Mouse (Mus musculus): ENCODE measurements around the gene Stn1. TPM values are rescaled to one million over a fixed set of nuclear protein-coding genes. Genes with fewer than 3 reads are reported as not detected.

The Stn1 gene
- polyA plus RNA-seq, 1 experiment from 2014 or later = 60.6 TPM

- ATAC-seq (ENCODE audit: insufficient number of reproducible peaks, low FRiP score, low TSS enrichment, low read depth) (no peak), DNase-seq (ENCODE audit: low spot score) (no peak)
- Histone ChIP-seq H3K9me3 (ENCODE audit: control insufficient read depth, low read length) (no peaks in the 10 kb centered on the region), H3K27ac (replicated peaks; ENCODE audit: low read depth, low read length) (no peak overlapping the region), H3K36me3 (ENCODE audit: control insufficient read depth, insufficient read depth, low read length) (peaks cover 6% of the 10 kb centered on the region; the same call in 1 of the 2 replicates), H3K4me2 (ENCODE audit: low read depth, severe bottlenecking) (no peak overlapping the region), H3K9ac (ENCODE audit: low read length) (no peak overlapping the region), H3K4me1 (ENCODE audit: control insufficient read depth, insufficient read depth, low read length) (no peaks in the 10 kb centered on the region), H3K4me3 (ENCODE audit: low read depth, low read length) (no peak overlapping the region), H3K27me3 (ENCODE audit: control insufficient read depth, insufficient read depth, low read length) (no peaks in the 10 kb centered on the region)
- WGBS = 91% methylated on average over 24 of the region's 24 CpGs
These were observed 18.7 kb downstream of the Stn1 start for GRCm38 (mm10) chr19:47518475-47519162.

GRCm38 (mm10) chr19:47517570-47517969 lies 19.7 kb downstream of the Stn1 start:
- no peak for ATAC-seq (ENCODE audit: insufficient number of reproducible peaks, low FRiP score, low TSS enrichment, low read depth)
- WGBS = 93% methylated on average over 8 of the region's 8 CpGs
- Histone ChIP-seq H3K36me3 (ENCODE audit: control insufficient read depth, insufficient read depth, low read length) (peaks cover 6% of the 10 kb centered on the region; the same call in 1 of the 2 replicates), H3K27me3 (ENCODE audit: control insufficient read depth, insufficient read depth, low read length) (no peaks in the 10 kb centered on the region), H3K4me1 (ENCODE audit: control insufficient read depth, insufficient read depth, low read length) (no peaks in the 10 kb centered on the region), H3K27ac (replicated peaks; ENCODE audit: low read depth, low read length) (no peak overlapping the region), H3K4me2 (ENCODE audit: low read depth, severe bottlenecking) (no peak overlapping the region), H3K9ac (ENCODE audit: low read length) (no peak overlapping the region), H3K4me3 (ENCODE audit: low read depth, low read length) (no peak overlapping the region), H3K9me3 (ENCODE audit: control insufficient read depth, low read length) (no peaks in the 10 kb centered on the region)
- DNase-seq (ENCODE audit: low spot score) = no peak

GRCm38 (mm10) chr19:47516879-47517278 lies 20.4 kb downstream of the Stn1 start:
- no peaks in the 10 kb centered on the region for H3K9me3 ChIP-seq (ENCODE audit: control insufficient read depth, low read length)
- H3K4me3 ChIP-seq (ENCODE audit: low read depth, low read length) = no peak overlapping the region
- H3K9ac ChIP-seq (ENCODE audit: low read length) = no peak overlapping the region
- H3K27ac ChIP-seq (replicated peaks; ENCODE audit: low read depth, low read length) = no peak overlapping the region
- 93% methylated on average over 12 of the region's 12 CpGs for WGBS
- no peak overlapping the region for H3K4me2 ChIP-seq (ENCODE audit: low read depth, severe bottlenecking)
- no peak for DNase-seq (ENCODE audit: low spot score)
- H3K27me3 ChIP-seq (ENCODE audit: control insufficient read depth, insufficient read depth, low read length) = no peaks in the 10 kb centered on the region
- no peak for ATAC-seq (ENCODE audit: insufficient number of reproducible peaks, low FRiP score, low TSS enrichment, low read depth)
- H3K36me3 ChIP-seq (ENCODE audit: control insufficient read depth, insufficient read depth, low read length) = peaks cover 8% of the 10 kb centered on the region; the same call in 1 of the 2 replicates
- no peaks in the 10 kb centered on the region for H3K4me1 ChIP-seq (ENCODE audit: control insufficient read depth, insufficient read depth, low read length)

GRCm38 (mm10) chr19:47515091-47515490 lies 22.2 kb downstream of the Stn1 start:
- WGBS = 68% methylated on average over 5 of the region's 5 CpGs
- Histone ChIP-seq H3K9me3 (ENCODE audit: control insufficient read depth, low read length) (no peaks in the 10 kb centered on the region), H3K27ac (replicated peaks; ENCODE audit: low read depth, low read length) (no peak overlapping the region), H3K4me2 (ENCODE audit: low read depth, severe bottlenecking) (no peak overlapping the region), H3K4me3 (ENCODE audit: low read depth, low read length) (no peak overlapping the region), H3K9ac (ENCODE audit: low read length) (no peak overlapping the region), H3K4me1 (ENCODE audit: control insufficient read depth, insufficient read depth, low read length) (no peaks in the 10 kb centered on the region), H3K36me3 (ENCODE audit: control insufficient read depth, insufficient read depth, low read length) (peaks cover 8% of the 10 kb centered on the region; the same call in 1 of the 2 replicates), H3K27me3 (ENCODE audit: control insufficient read depth, insufficient read depth, low read length) (no peaks in the 10 kb centered on the region)
- DNase-seq (ENCODE audit: low spot score) = no peak
- ATAC-seq (ENCODE audit: insufficient number of reproducible peaks, low FRiP score, low TSS enrichment, low read depth) = no peak

- WGBS = 87% methylated on average over 4 of the region's 4 CpGs
- H3K36me3 ChIP-seq (ENCODE audit: control insufficient read depth, insufficient read depth, low read length) = peaks cover 6% of the 10 kb centered on the region; the same call in 1 of the 2 replicates
- H3K4me1 ChIP-seq (ENCODE audit: control insufficient read depth, insufficient read depth, low read length) = no peaks in the 10 kb centered on the region
- DNase-seq (ENCODE audit: low spot score) (no peak), ATAC-seq (ENCODE audit: insufficient number of reproducible peaks, low FRiP score, low TSS enrichment, low read depth) (no peak)
- no peak overlapping the region for H3K27ac ChIP-seq (replicated peaks; ENCODE audit: low read depth, low read length)
- H3K4me3 ChIP-seq (ENCODE audit: low read depth, low read length) = no peak overlapping the region
- H3K9ac ChIP-seq (ENCODE audit: low read length) = no peak overlapping the region
- H3K27me3 ChIP-seq (ENCODE audit: control insufficient read depth, insufficient read depth, low read length) = no peaks in the 10 kb centered on the region
- H3K9me3 ChIP-seq (ENCODE audit: control insufficient read depth, low read length) = no peaks in the 10 kb centered on the region
- H3K4me2 ChIP-seq (ENCODE audit: low read depth, severe bottlenecking) = no peak overlapping the region
These were observed 23.7 kb downstream of the Stn1 start for GRCm38 (mm10) chr19:47513618-47513897.

DNA sequence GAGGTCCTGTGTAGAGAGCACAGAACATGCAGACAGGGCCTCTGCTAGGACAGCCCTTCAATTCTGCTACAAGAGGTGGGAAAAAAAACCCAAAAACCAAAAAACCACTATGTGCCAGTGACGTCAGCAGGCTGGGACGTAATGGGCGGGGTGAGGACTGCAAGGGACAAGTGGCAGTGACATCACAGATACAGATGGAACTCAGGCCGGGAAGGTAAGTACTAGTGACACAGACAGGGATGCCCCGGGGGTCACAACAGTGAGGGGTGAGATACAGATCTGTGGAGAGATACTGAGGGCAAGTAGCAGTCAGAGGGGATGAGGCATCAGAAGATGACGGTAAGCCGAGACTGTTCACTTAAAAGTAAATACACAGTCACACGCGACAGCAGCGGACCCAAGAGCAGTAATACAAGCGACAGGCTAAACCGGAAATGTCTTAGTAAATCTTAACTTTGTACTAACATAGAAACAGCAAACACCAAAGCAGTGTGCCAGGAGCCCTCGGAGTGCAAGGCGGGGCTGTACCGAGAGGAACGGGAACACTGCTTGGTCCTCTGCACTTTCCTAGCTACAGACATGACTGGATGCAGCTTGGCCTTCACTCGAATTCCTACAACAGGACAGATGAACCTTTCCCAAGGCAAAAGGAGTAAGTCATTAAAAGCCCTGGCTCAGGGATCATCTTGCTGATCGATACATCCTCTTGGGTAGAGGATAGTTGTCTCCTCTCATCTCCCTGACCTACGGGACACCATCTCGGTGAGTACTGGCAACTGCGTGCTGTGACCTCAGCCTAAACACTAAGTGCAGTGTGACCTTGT lies 24.3 kb downstream of the Stn1 start:
- Histone ChIP-seq H3K36me3 (ENCODE audit: control insufficient read depth, insufficient read depth, low read length) (peaks cover 6% of the 10 kb centered on the region; the same call in 1 of the 2 replicates), H3K9me3 (ENCODE audit: control insufficient read depth, low read length) (no peaks in the 10 kb centered on the region), H3K9ac (ENCODE audit: low read length) (no peak overlapping the region), H3K4me2 (ENCODE audit: low read depth, severe bottlenecking) (no peak overlapping the region), H3K27me3 (ENCODE audit: control insufficient read depth, insufficient read depth, low read length) (no peaks in the 10 kb centered on the region), H3K27ac (replicated peaks; ENCODE audit: low read depth, low read length) (no peak overlapping the region), H3K4me3 (ENCODE audit: low read depth, low read length) (no peak overlapping the region), H3K4me1 (ENCODE audit: control insufficient read depth, insufficient read depth, low read length) (no peaks in the 10 kb centered on the region)
- DNase-seq (ENCODE audit: low spot score) (no peak), ATAC-seq (ENCODE audit: insufficient number of reproducible peaks, low FRiP score, low TSS enrichment, low read depth) (no peak)
- WGBS = 90% methylated on average over 21 of the region's 21 CpGs

GRCm38 (mm10) chr19:47511958-47512357 lies 25.3 kb downstream of the Stn1 start:
- Histone ChIP-seq H3K36me3 (ENCODE audit: control insufficient read depth, insufficient read depth, low read length) (peaks cover 6% of the 10 kb centered on the region; the same call in 1 of the 2 replicates), H3K4me1 (ENCODE audit: control insufficient read depth, insufficient read depth, low read length) (no peaks in the 10 kb centered on the region), H3K9ac (ENCODE audit: low read length) (no peak overlapping the region), H3K4me3 (ENCODE audit: low read depth, low read length) (no peak overlapping the region), H3K27ac (replicated peaks; ENCODE audit: low read depth, low read length) (no peak overlapping the region), H3K9me3 (ENCODE audit: control insufficient read depth, low read length) (no peaks in the 10 kb centered on the region), H3K4me2 (ENCODE audit: low read depth, severe bottlenecking) (no peak overlapping the region), H3K27me3 (ENCODE audit: control insufficient read depth, insufficient read depth, low read length) (no peaks in the 10 kb centered on the region)
- DNase-seq (ENCODE audit: low spot score) = no peak
- ATAC-seq (ENCODE audit: insufficient number of reproducible peaks, low FRiP score, low TSS enrichment, low read depth) = no peak
- WGBS = 76% methylated on average over 6 of the region's 6 CpGs

DNA sequence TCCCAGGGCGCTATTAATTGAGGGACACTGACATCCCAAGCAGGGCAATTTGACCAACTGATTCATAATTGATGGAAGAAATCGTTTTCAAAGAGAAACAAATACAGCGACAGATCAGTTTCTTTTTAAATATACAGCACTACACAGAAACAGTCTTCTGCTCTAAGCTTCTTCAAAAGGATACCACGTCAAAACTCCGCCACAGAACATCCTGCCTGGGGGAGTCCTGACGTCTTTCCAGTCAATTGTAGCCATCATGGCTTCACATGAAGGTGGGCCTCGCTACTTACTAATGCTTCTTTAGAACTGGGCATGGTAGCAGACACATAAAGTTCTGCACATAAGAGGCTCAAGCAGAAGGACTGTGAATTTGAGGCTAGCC lies 26.0 kb downstream of the Stn1 start:
- no peaks in the 10 kb centered on the region for H3K4me1 ChIP-seq (ENCODE audit: control insufficient read depth, insufficient read depth, low read length)
- 80% methylated on average over 7 of the region's 7 CpGs for WGBS
- no peak overlapping the region for H3K4me3 ChIP-seq (ENCODE audit: low read depth, low read length)
- H3K36me3 ChIP-seq (ENCODE audit: control insufficient read depth, insufficient read depth, low read length) = peaks cover 6% of the 10 kb centered on the region; the same call in 1 of the 2 replicates
- H3K27ac ChIP-seq (replicated peaks; ENCODE audit: low read depth, low read length) = no peak overlapping the region
- DNase-seq (ENCODE audit: low spot score) (no peak), ATAC-seq (ENCODE audit: insufficient number of reproducible peaks, low FRiP score, low TSS enrichment, low read depth) (no peak)
- no peaks in the 10 kb centered on the region for H3K9me3 ChIP-seq (ENCODE audit: control insufficient read depth, low read length)
- no peak overlapping the region for H3K4me2 ChIP-seq (ENCODE audit: low read depth, severe bottlenecking)
- H3K27me3 ChIP-seq (ENCODE audit: control insufficient read depth, insufficient read depth, low read length) = no peaks in the 10 kb centered on the region
- no peak overlapping the region for H3K9ac ChIP-seq (ENCODE audit: low read length)
